Mouse (Mus musculus): ENCODE data around the gene Mfng. TPM values are rescaled to one million over a fixed set of nuclear protein-coding genes. Genes with fewer than 3 reads are reported as not detected.

Gene Mfng
- polyA plus RNA-seq, 1 experiment from 2014 or later, result 15.1 TPM

DNA sequence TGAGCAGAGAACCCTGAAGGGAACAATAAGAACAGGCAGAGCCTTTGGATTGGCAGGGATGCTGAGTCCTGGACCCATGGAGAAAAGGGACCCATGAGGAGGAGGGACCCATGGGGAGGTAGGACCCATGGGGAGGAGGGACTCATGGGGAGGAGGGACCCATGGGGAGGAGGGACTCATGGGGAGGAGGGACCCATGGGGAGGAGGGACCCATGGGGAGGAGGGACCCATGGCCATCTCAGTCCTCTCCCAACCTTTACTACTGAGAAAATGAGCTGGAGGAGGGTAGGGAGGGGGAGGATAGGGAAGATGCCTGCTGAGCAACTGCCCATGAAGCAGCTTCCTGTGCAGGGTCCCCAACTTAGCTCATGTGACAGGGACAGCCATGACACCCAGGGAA lies 20.3 kb downstream of the Mfng start:
- peaks cover 3% of the 10 kb centered on the region; the same call in 1 of the 2 replicates for H3K27me3 ChIP-seq
- H3K27ac ChIP-seq, result no peak overlapping the region
- no peak overlapping the region for H3K4me3 ChIP-seq
- no peak overlapping the region for H3K4me2 ChIP-seq
- H3K9ac ChIP-seq, result no peak overlapping the region
- no peaks in the 10 kb centered on the region for H3K36me3 ChIP-seq
- ATAC-seq (ENCODE audit: insufficient number of reproducible peaks, low FRiP score, low TSS enrichment, low read depth), result no peak
- no peaks in the 10 kb centered on the region for H3K4me1 ChIP-seq
- H3K9me3 ChIP-seq, result no peaks in the 10 kb centered on the region

- Histone ChIP-seq H3K9me3 (no peaks in the 10 kb centered on the region), H3K27me3 (no peaks in the 10 kb centered on the region; the same call in 1 of the 2 replicates), H3K4me1 (no peaks in the 10 kb centered on the region), H3K27ac (no peak overlapping the region), H3K4me3 (no peak overlapping the region), H3K9ac (no peak overlapping the region), H3K4me2 (no peak overlapping the region), H3K36me3 (no peaks in the 10 kb centered on the region)
- 50% methylated on average over 6 of the region's 6 CpGs for WGBS
- ATAC-seq (ENCODE audit: insufficient number of reproducible peaks, low FRiP score, low TSS enrichment, low read depth), result no peak
These were observed 22.5 kb downstream of the Mfng start for GRCm38 (mm10) chr15:78750608-78751350.

DNA sequence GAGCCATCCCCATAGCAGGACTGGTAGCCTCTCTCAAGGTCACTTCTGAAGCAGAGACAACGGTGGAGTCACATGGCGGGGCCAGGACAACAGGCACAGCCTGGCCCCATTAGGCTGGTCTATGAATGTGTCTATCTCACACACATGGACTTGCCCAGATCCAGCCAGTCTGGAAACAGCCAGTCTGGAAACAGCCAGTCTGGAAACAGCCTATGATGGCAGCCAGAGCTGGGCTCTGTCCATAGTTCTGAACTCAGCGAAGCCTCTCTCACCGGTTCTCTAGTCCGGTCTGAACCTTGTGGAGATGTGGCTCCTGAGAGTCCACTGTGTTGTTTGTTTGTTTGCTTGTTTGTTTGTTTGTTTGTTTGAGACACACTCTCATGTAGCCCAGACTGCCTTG lies 23.4 kb downstream of the Mfng start:
- no peaks in the 10 kb centered on the region for H3K9me3 ChIP-seq
- no peak for ATAC-seq (ENCODE audit: insufficient number of reproducible peaks, low FRiP score, low TSS enrichment, low read depth)
- no peak overlapping the region for H3K27ac ChIP-seq
- no peak overlapping the region for H3K4me3 ChIP-seq
- H3K36me3 ChIP-seq, result no peaks in the 10 kb centered on the region
- H3K4me1 ChIP-seq, result no peaks in the 10 kb centered on the region
- H3K4me2 ChIP-seq, result no peak overlapping the region
- H3K9ac ChIP-seq, result no peak overlapping the region
- no peaks in the 10 kb centered on the region for H3K27me3 ChIP-seq
- WGBS, result 45% methylated on average over 5 of the region's 5 CpGs

- Histone ChIP-seq H3K4me3 (no peak overlapping the region), H3K9ac (no peak overlapping the region), H3K27ac (no peak overlapping the region), H3K36me3 (no peaks in the 10 kb centered on the region), H3K4me2 (no peak overlapping the region), H3K4me1 (no peaks in the 10 kb centered on the region), H3K27me3 (no peaks in the 10 kb centered on the region), H3K9me3 (no peaks in the 10 kb centered on the region)
- under 1% methylated on average over 5 of the region's 5 CpGs for WGBS
- no peak for ATAC-seq (ENCODE audit: insufficient number of reproducible peaks, low FRiP score, low TSS enrichment, low read depth)
These were observed 29.1 kb downstream of the Mfng start for GRCm38 (mm10) chr15:78744206-78744605.

GRCm38 (mm10) chr15:78742831-78743230 lies 30.4 kb downstream of the Mfng start:
- peaks cover 2% of the 10 kb centered on the region; the same call in 1 of the 2 replicates for H3K27me3 ChIP-seq
- ATAC-seq (ENCODE audit: insufficient number of reproducible peaks, low FRiP score, low TSS enrichment, low read depth), result no peak
- H3K27ac ChIP-seq, result no peak overlapping the region
- no peak overlapping the region for H3K9ac ChIP-seq
- no peak overlapping the region for H3K4me3 ChIP-seq
- no peaks in the 10 kb centered on the region for H3K4me1 ChIP-seq
- no peaks in the 10 kb centered on the region for H3K36me3 ChIP-seq
- no peaks in the 10 kb centered on the region for H3K9me3 ChIP-seq
- WGBS, result 88% methylated on average over 9 of the region's 10 CpGs
- H3K4me2 ChIP-seq, result no peak overlapping the region

DNA sequence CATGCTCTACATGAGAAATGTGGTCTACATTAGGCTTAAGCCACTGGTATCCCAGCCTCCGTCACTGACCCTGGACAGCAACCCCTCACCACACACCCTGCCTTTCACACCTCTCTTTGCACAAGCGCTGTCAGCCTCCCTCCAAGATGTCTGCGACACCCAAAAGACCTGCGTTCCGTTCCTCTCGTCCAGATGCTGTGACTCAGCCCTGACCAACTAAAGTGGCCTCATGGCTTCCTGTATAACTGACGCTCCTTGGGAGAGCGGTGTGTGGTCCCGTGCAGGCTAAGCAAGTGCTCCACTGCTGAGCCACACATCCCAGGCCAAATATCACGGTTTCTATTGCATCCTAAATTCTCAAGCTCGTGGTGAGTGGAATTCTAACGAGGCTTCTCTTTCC lies 32.6 kb downstream of the Mfng start:
- H3K36me3 ChIP-seq, result no peaks in the 10 kb centered on the region
- no peaks in the 10 kb centered on the region for H3K9me3 ChIP-seq
- peaks cover 23% of the 10 kb centered on the region for H3K27me3 ChIP-seq
- H3K4me1 ChIP-seq, result peaks cover 4% of the 10 kb centered on the region; the same call in 1 of the 2 replicates
- no peak overlapping the region for H3K4me3 ChIP-seq
- no peak overlapping the region for H3K9ac ChIP-seq
- WGBS, result 39% methylated on average over 12 of the region's 12 CpGs
- ATAC-seq (ENCODE audit: insufficient number of reproducible peaks, low FRiP score, low TSS enrichment, low read depth), result no peak
- no peak overlapping the region for H3K27ac ChIP-seq
- no peak overlapping the region for H3K4me2 ChIP-seq

DNA sequence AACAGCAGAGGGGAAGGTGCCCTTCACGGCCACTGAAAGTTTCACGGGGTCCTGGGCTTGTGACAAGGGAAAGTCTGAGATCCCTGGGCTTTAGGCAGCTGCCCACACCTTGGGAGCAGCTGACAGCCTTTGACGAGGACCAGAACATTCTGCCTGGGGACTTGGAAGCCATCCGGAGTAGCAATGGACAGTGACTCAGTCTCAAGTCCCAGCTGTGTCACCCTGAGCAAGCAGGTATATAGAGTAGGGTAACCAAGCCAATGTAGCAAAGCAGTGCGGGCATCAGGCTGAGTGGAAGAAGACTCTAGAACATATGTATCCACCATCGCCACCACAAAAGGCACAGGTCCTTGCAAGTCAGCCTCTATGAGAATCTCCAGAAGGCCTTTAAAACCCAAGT lies 36.1 kb downstream of the Mfng start:
- H3K36me3 ChIP-seq, result no peaks in the 10 kb centered on the region
- 42% methylated on average over 6 of the region's 6 CpGs for WGBS
- H3K9ac ChIP-seq, result no peak overlapping the region
- no peak for ATAC-seq (ENCODE audit: insufficient number of reproducible peaks, low FRiP score, low TSS enrichment, low read depth)
- no peak overlapping the region for H3K4me3 ChIP-seq
- no peak overlapping the region for H3K27ac ChIP-seq
- H3K4me1 ChIP-seq, result peaks cover 4% of the 10 kb centered on the region; the same call in 1 of the 2 replicates
- no peaks in the 10 kb centered on the region for H3K9me3 ChIP-seq
- no peak overlapping the region for H3K4me2 ChIP-seq
- H3K27me3 ChIP-seq, result peaks cover 38% of the 10 kb centered on the region

DNA sequence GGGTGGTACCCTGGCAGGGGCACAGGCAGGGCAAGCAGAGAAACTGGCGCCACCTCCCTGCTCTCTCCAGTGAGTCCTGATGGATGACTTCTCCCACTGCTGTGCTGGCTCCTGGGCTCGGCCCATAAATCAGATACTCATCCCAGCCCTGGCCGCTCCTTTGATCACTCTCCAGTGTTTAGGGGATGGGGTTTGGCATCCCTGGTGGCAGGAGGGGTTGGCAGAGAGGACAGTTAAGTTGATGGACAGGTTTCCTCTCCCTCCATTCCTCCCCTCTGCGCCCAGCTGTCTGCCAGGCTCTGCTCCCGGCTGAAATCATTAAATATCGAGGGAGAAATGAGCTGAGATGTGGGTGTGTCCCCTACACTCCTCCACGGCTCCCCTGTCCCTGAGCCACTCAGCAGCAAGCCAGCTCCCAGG lies 36.6 kb downstream of the Mfng start:
- 9% methylated on average over 7 of the region's 7 CpGs for WGBS
- no peak for ATAC-seq (ENCODE audit: insufficient number of reproducible peaks, low FRiP score, low TSS enrichment, low read depth)

GRCm38 (mm10) chr15:78736181-78736579 lies 37.1 kb downstream of the Mfng start:
- H3K27ac ChIP-seq, result no peak overlapping the region
- no peaks in the 10 kb centered on the region for H3K9me3 ChIP-seq
- peaks cover 4% of the 10 kb centered on the region; the same call in 1 of the 2 replicates for H3K4me1 ChIP-seq
- H3K9ac ChIP-seq, result no peak overlapping the region
- ATAC-seq (ENCODE audit: insufficient number of reproducible peaks, low FRiP score, low TSS enrichment, low read depth), result no peak
- H3K36me3 ChIP-seq, result no peaks in the 10 kb centered on the region
- H3K27me3 ChIP-seq, result peaks cover 38% of the 10 kb centered on the region
- no peak overlapping the region for H3K4me3 ChIP-seq
- 51% methylated on average over 3 of the region's 3 CpGs for WGBS
- H3K4me2 ChIP-seq, result no peak overlapping the region

More for the DNA sequence above, 36.6 kb downstream of the Mfng start:
- Histone ChIP-seq H3K4me1 (peaks cover 4% of the 10 kb centered on the region; the same call in 1 of the 2 replicates), H3K9me3 (no peaks in the 10 kb centered on the region), H3K27me3 (peaks cover 38% of the 10 kb centered on the region), H3K4me3 (no peak overlapping the region), H3K9ac (no peak overlapping the region), H3K36me3 (no peaks in the 10 kb centered on the region), H3K4me2 (no peak overlapping the region), H3K27ac (no peak overlapping the region)

DNA sequence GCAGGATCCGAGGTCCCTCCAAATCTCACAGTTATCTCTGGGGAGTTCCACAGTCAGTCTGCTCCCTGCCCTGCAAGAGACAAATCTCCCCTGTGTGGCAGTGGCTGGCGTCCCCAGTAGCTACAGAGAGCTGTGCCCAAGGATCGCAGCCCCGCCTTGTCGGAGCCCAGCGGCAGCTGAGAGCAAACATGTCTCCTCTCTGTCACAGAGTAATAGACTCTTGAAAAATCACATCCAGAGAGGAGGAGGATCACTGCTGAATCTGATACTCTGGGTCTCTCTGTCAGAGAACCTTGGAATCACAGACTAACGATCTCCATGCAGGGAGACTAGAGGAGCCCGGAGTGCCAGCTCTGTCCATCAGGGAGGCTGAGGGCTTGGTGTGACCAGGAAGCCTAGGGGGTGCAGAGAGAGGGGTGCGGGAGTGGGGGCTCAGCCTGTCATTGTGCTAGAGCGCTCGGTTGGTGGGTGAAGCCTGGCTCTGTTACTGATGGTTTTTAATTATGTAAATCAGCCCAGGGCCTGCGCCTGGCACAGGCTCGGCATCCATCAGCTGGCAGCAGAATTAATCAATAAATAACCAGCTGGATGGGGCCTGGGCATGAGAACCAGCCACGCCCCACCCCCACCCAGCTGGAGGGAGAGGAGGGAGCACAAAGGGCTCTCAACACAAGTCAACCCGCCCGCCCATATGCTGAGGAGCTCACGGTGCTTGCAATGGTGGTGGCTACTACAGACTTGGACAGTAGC lies 37.7 kb downstream of the Mfng start:
- no peaks in the 10 kb centered on the region for H3K36me3 ChIP-seq
- no peak overlapping the region for H3K9ac ChIP-seq
- WGBS, result 31% methylated on average over 17 of the region's 17 CpGs
- ATAC-seq (ENCODE audit: insufficient number of reproducible peaks, low FRiP score, low TSS enrichment, low read depth), result no peak
- no peaks in the 10 kb centered on the region for H3K9me3 ChIP-seq
- H3K27me3 ChIP-seq, result peaks cover 38% of the 10 kb centered on the region
- peaks cover 4% of the 10 kb centered on the region; the same call in 1 of the 2 replicates for H3K4me1 ChIP-seq
- no peak overlapping the region for H3K27ac ChIP-seq
- H3K4me3 ChIP-seq, result no peak overlapping the region
- no peak overlapping the region for H3K4me2 ChIP-seq

DNA sequence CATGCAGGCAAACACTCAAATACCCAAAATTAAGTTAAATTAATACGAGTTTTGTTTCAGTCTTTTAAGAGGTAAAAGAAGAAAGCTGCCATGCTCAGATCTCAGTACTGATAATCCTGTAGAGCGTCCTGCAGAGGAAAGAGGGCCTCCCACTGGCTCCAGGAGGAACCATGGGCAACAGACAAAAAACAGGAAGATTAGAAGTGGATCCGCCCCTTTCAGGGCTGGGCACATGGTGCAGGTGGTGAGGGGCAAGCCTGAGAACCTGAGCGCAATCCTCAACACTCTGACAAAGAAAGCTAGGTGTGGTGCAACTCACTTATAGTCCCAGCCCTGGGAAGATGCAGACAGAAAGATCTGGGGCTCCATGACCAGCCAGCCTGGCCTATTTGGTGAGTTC lies 41.4 kb downstream of the Mfng start:
- Histone ChIP-seq H3K27ac (no peak overlapping the region), H3K4me2 (no peak overlapping the region), H3K4me1 (peaks cover 1% of the 10 kb centered on the region; the same call in 1 of the 2 replicates), H3K36me3 (no peaks in the 10 kb centered on the region), H3K9ac (no peak overlapping the region), H3K4me3 (no peak overlapping the region), H3K9me3 (no peaks in the 10 kb centered on the region), H3K27me3 (peaks cover 26% of the 10 kb centered on the region)
- no peak for ATAC-seq (ENCODE audit: insufficient number of reproducible peaks, low FRiP score, low TSS enrichment, low read depth)
- WGBS, result 56% methylated on average over 4 of the region's 4 CpGs

- Histone ChIP-seq H3K4me1 (no peaks in the 10 kb centered on the region), H3K9ac (no peak overlapping the region), H3K27me3 (peaks cover 23% of the 10 kb centered on the region), H3K36me3 (no peaks in the 10 kb centered on the region), H3K4me3 (no peak overlapping the region), H3K27ac (no peak overlapping the region), H3K9me3 (no peaks in the 10 kb centered on the region), H3K4me2 (no peak overlapping the region)
- 83% methylated on average over 12 of the region's 12 CpGs for WGBS
- no peak for ATAC-seq (ENCODE audit: insufficient number of reproducible peaks, low FRiP score, low TSS enrichment, low read depth)
These were observed 42.8 kb downstream of the Mfng start for GRCm38 (mm10) chr15:78730315-78731049.

Measured in limb, embryonic 15.5 days (tissue).